Mouse (Mus musculus) CD4-positive, CD25-positive, alpha-beta regulatory T cell, adult 2 months (primary cell): ENCODE results near the gene Mrgpra2b.
"Not testable (repeated sequence)": the region's sequence is repeated elsewhere in the genome, so short reads cannot be mapped to it uniquely, and the experiment has no call there.

Source experiments
- DNase-seq: peaks from one replicate; pipeline ENCODE4 v3.0.0-alpha.2; 2012; ENCODE audit warnings: low read depth, low spot score

The Mrgpra2b gene

DNA sequence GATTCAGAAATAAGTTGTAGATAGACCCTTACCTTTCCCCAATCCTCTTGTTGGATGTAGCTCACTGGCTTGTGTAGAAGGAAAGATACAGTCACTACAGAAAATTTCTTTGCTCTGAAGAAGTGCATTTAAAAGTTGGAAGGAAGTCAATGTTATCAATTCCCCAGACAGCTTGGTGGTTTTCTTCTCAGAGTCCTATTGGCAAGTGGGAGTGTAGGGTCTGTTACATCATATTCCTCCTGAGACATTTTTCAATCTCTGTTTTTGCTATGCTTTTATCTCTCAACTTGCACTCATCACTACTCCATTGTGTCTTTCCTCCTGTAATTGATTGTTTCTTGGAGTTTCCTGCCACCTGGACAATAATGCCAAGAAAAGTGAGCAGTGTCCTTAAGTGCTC is at the start of gene Mrgpra2b:
Gene Mrgpra2b, minus strand, starts transcription at position 101 of the 400 bp plus-strand sequence.
- DNase-seq: no peak

DNA sequence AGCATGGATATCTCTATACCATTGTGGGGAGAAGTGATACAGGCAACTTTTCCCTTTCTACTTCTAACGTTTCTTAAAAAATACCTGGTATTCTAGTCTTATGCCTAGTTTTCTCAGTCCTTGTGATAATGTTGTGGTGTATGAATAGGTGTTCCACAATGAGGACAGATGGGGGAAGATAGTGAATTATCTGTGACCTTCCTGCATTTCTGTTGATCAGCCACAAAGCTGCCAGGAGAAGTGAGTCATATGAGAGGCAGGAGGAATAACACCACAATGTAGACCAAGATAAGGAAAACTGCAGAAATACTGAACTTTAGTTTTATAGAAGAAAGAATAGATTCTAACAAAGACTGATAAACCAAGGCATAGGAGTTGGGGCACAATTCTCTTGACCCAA is 12.3 kb downstream of the Mrgpra2b start:
- DNase-seq: no peak

DNA sequence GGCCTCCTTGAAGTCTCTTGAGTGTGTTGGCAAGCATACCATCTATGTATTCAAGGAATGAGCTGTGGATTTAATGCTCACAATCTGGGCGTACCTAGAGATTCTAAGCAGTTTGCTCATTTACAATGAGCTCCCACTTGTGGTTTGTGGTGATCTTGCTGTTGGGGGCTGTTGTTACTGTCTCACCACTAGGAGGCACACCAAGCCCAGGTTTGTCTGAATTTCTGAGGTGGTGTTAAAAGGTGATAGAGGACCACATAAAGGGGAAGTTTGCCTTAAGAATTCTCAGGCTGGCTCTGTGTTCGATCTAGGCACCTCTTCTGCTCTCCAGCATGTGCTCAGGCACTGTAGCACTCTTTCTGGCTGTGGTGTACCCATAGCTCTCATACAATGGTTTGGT is 13.6 kb downstream of the Mrgpra2b start:
- DNase-seq: no peak

DNA sequence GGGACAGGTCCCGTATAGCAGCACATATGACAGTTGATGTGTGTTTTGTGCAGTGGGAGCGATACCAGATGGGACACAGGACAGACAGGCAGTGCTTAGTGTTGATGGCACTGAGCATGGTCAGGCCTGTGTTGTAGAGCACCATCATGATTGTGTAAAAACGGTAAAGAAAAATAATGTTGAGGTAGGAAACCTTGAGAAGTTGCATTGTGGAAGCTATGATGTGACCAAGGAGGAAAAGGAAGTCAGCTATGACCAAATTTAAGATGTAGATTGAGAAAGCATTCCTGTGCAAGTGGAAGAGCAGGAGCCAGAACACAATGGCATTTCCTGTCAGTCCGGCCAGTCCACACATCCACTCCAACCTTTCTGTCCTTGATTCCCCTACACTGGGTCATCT is 25.7 kb downstream of the Mrgpra2b start:
- no peak for DNase-seq

DNA sequence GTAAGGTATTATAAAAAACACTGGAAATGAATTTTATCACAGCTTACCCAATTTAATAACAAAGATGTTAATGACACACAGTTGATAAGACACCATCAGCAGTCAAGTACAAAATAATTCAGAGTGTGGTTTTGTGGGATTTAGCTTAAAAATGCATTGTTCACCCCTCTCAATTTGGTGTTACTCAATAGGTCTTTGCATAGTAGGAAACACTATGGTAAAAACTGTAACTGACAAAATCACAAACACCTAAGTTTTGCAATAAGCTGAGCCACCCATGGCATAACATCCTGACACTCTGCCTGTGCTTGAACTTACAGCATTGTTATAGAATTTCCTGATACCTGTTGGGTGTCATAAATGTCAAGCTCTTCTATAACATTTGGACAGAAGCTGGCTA is 37.4 kb downstream of the Mrgpra2b start:
- not testable (repeated sequence) for DNase-seq

DNA sequence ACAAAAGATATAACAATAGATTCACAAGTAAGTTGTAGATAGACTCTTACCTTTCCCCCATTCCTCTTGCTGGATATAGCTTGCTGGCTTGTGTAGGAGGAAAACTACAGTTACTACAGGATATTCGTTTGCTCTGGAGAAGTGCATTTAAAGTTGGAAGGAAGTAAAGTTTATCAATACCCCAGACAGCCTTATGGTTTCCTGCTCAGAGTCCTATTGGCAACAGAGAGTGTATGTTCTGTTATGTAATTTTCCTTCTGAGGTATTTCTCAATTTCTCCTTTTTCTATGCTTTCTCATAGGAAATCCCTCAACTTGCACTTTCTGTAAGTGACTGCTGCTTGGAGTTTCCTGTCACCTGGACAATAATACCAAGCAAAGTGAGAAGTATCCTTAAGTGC is 39.2 kb downstream of the Mrgpra2b start:
- not testable (repeated sequence) for DNase-seq

DNA sequence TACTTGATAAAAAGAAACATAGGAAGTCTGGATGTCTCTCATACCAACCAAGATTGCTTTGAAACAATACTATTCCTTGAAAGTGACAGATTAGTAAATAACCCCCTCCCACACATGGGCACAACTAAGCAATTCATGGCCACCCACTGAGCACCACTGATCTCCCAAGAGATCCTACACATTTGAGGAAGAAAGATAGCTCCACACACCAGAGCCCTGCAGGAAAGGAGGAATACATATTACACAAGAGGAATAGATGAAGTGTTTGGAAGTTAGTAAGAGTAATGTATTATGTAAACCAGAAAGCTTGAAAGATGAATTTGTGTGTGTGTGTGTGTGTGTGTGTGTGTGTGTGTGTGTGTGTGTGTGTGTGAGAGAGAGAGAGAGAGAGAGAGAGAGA is 45.5 kb downstream of the Mrgpra2b start:
- not testable (repeated sequence) for DNase-seq

DNA sequence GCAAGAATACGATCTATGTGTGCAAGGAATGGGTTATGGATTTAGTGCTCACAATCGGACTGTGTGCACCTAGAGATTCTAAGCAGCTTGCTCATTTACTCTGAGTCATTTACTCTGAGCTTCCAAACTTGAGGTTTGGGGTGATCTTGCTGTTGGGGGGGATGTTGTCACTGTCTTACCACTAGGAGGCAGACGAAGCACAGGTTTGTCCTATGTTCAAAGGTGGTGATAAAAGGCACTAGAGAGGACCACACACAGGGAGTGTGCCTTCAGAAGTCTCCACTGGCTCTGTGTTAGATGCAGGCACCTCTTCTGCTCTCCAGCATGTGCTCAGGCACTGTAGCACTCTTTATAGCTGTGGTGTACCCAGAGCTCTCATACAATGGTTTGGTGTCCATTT is 54.8 kb downstream of the Mrgpra2b start:
- not testable (repeated sequence) for DNase-seq

DNA sequence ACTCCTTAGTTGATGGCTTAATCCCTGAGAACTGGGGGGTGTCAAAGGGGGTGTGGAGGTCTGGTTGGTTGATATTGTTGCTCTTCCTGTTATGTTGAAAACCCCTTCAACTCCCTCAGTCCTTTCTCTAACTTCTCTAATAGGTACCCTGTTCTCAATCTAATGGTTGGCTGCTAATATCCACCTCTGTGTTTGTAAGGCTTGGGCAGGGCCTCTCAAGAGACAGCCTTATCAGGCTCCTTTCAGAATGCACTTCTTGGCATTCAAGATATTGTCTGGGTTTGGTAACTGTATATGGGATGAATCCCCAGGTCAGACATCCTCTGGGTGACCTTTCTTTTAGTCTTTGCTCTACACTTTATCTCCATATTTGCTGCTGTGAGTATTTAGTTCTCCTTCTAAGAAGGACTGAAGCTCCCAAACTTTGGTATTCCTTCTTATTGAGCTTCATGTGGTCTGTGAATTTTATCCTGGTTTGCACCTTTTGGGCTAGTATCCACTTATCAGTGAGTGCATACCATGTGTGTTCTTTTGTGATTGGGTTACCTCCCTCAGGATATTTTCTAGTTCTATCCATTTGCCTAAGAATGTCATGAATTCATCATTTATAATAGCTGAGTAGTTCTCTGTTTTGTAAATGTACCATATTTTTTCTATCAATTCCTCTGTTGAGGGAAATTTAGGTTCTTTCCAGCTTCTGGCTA is 63.2 kb downstream of the Mrgpra2b start:
- DNase-seq: not testable (repeated sequence)

DNA sequence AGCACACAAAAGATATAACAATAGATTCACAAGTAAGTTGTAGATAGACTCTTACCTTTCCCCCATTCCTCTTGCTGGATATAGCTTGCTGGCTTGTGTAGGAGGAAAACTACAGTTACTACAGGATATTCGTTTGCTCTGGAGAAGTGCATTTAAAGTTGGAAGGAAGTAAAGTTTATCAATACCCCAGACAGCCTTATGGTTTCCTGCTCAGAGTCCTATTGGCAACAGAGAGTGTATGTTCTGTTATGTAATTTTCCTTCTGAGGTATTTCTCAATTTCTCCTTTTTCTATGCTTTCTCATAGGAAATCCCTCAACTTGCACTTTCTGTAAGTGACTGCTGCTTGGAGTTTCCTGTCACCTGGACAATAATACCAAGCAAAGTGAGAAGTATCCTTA is 76.6 kb downstream of the Mrgpra2b start, which contains the start of gene Mrgpra2a:
Gene Mrgpra2a, minus strand, starts transcription at position 125 of the 400 bp plus-strand sequence.
- DNase-seq: not testable (repeated sequence)

DNA sequence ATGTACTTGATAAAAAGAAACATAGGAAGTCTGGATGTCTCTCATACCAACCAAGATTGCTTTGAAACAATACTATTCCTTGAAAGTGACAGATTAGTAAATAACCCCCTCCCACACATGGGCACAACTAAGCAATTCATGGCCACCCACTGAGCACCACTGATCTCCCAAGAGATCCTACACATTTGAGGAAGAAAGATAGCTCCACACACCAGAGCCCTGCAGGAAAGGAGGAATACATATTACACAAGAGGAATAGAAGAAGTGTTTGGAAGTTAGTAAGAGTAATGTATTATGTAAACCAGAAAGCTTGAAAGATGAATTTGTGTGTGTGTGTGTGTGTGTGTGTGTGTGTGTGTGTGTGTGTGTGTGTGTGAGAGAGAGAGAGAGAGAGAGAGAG is 82.9 kb downstream of the Mrgpra2b start:
- DNase-seq: not testable (repeated sequence)

DNA sequence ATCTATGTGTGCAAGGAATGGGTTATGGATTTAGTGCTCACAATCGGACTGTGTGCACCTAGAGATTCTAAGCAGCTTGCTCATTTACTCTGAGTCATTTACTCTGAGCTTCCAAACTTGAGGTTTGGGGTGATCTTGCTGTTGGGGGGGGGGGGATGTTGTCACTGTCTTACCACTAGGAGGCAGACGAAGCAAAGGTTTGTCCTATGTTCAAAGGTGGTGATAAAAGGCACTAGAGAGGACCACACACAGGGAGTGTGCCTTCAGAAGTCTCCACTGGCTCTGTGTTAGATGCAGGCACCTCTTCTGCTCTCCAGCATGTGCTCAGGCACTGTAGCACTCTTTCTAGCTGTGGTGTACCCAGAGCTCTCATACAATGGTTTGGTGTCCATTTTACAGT is 92.2 kb downstream of the Mrgpra2b start:
- DNase-seq: not testable (repeated sequence)

DNA sequence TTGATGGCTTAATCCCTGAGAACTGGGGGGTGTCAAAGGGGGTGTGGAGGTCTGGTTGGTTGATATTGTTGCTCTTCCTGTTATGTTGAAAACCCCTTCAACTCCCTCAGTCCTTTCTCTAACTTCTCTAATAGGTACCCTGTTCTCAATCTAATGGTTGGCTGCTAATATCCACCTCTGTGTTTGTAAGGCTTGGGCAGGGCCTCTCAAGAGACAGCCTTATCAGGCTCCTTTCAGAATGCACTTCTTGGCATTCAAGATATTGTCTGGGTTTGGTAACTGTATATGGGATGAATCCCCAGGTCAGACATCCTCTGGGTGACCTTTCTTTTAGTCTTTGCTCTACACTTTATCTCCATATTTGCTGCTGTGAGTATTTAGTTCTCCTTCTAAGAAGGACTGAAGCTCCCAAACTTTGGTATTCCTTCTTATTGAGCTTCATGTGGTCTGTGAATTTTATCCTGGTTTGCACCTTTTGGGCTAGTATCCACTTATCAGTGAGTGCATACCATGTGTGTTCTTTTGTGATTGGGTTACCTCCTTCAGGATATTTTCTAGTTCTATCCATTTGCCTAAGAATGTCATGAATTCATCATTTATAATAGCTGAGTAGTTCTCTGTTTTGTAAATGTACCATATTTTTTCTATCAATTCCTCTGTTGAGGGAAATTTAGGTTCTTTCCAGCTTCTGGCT is 100.7 kb downstream of the Mrgpra2b start:
- DNase-seq: not testable (repeated sequence)
